Mouse (Mus musculus) duodenum, adult 2 months (tissue): ENCODE results near the gene Klk12. TPM values are rescaled to one million over a fixed set of nuclear protein-coding genes. Genes with fewer than 3 reads are reported as not detected.

Source experiments
- polyA plus RNA-seq: library from polyadenylated mRNA; depleted of rRNA; stranded (reverse); fragments of >200 nt; gene quantifications from 2 replicates; pipeline ENCODE4 v1.2.3, GENCODE M21; 2012; ENCODE audit warnings: low replicate concordance; rRNA removed

Klk12 gene
- not detected in 2 replicates for polyA plus RNA-seq

DNA sequence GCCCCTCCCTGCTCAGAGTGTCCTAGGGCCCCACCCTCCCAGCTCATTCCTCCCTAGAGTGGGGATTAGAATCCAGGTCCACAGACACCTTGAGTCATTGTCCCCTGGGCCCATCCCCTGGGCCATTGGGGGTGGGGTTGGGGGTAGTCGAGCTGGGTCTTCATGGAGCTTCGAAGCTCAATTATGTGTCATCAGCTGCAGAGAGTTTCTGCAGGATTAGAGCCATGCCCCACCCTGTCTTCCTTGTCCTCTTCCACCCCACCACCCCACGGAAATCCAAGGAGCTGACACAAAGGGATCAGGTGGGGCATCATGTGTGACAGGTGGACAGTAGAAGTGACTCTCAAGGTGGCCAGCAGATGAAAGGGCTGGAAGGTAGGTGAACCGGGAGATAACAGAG, at the start of gene Klk12:
Gene Klk12 (plus strand): TSS at position 301 of the 400 bp plus-strand sequence.

DNA sequence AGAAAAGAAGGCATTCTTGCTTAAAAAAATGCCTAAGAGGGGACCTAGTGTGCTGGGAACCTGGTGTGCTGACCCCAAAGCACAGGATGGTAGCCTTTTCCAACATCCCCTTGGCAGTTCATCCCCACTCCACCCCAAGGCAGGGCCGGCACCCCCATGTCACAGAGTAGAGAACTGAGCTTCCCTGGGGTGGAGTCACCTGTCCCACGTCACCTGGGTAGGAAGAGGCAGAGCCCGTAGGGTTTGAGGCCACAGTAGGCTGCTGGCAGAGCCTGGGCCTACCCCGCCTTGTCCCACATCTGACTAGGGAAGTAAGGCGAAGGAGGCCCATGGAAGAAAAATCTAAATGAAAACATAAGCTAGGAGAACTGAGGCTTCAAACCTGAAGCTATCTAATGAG, 5.7 kb downstream of the Klk12 start, which contains the start of gene Klk11:
Gene Klk11 (plus strand): TSS at position 241 of the 400 bp plus-strand sequence.

DNA sequence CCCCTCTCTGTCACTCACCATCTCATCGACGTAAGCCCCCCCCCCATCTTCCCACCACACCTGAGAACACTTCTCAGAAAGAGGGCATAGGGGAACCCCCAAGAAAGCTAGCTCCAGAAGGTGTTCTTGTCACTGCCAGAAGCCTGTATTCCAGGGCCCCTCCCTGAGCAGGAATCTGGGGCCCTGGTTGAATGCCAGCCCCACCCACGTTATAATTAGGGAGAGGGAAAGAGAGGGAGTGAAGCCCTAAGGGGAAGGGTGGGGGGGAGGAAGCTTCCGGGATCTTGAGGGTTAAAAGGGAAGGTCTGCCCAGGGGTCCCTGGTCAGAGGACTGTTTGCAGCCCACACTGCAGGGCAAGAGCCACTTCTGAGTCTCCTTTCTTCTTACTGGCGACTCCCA, 12.0 kb downstream of the Klk12 start, which contains the start of gene Klk10:
Gene Klk10 (plus strand): TSS at position 290 of the 400 bp plus-strand sequence.

DNA sequence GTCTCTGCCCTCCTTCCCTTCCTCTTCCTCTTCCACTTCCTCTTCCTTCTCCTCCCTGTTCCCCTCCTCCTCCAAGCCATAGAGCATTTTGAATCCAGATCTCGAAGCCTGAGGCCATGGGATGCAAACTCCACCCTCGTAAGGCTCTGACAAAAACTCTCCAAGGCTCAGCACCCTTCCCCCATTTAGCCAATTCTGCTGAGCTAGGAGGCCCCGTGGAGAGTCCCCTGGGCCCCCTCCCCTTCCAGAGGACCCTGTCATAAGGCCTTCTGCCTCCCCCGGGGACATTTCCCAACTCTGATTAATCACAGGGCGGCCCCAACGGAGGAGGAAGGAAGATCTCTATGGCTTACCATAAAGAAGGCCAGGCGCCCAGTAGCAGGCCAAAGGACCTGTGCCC, 22.9 kb downstream of the Klk12 start, which contains the start of gene Klk9:
Gene Klk9 (plus strand): TSS at position 301 of the 400 bp plus-strand sequence.

DNA sequence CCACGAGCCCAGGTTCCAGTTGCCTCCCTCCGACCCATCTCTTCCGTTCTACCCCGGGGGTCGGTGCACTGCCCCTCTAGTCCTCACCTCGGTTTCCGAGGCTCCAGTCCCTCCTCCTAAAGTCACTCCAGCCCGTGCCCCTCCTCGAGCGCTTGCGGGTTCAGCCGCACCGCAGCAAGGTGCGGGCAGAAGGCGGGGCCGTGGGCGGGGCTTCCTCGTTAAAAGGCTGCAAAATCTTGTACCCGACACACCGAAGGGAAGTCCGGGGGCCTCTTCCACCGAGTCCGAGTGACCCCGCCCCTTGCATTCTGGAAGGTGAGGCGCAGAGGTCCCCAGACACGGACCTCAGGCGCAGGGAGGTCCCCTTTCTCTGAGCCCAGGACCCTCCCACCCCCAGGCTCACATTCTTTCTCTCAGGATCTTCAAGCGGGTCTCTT, 28.7 kb downstream of the Klk12 start, which contains the start of gene Klk8:
Gene Klk8 (plus strand): TSS at position 245 of the 437 bp plus-strand sequence.

DNA sequence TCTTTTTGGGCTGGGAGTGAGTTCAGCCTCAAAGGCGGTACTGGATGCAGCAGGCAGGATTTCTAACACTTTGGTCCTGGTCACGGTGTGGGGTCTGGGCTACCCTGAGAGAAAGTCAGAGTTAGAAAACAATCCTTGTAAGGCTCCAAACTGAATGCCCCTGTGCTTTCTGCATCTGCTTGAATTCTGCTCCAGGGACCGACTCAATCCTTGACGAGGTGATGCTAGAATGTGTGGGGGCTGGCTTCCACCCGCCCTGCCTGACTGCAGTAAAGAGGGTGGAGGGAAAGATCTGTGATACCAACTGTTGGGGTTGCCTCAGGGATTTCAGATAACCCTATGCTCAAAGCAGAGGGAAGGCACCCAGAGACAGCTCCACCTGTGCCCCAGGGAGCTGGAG, 42.3 kb downstream of the Klk12 start, which contains the start of gene Klk7:
Gene Klk7 (plus strand): TSS at position 301 of the 400 bp plus-strand sequence.

Other genes with a start within 250 kb of the Klk12 start
- 1.4 and 3.5 TPM in 2 replicates for gene Cd33, start 224.5 kb upstream of the Klk12 start, polyA plus RNA-seq
- 0.15 TPM in 2 replicates for gene Zfp658, start 206.6 kb upstream of the Klk12 start, polyA plus RNA-seq
- gene Zfp719, start 189.3 kb upstream of the Klk12 start, polyA plus RNA-seq, result 0.14 and 0.43 TPM in 2 replicates
- 0.22 TPM in 1 of 2 replicates, not detected in the other for gene Zfp819, start 161.7 kb upstream of the Klk12 start, polyA plus RNA-seq
- 46.9 and 47.2 TPM in 2 replicates for gene Ceacam18, start 134.2 kb upstream of the Klk12 start, polyA plus RNA-seq
- gene Siglece, start 108.7 kb upstream of the Klk12 start, polyA plus RNA-seq, result 2.9 and 5.0 TPM in 2 replicates
- gene Ctu1, start 96.9 kb upstream of the Klk12 start, polyA plus RNA-seq, result 7.8 and 10.7 TPM in 2 replicates
- 0.08 and 0.09 TPM in 2 replicates for gene Klk14, start 78.5 kb upstream of the Klk12 start, polyA plus RNA-seq
- not detected in 2 replicates for gene Klk13, start 56.3 kb upstream of the Klk12 start, polyA plus RNA-seq
- gene Klk11, start 5.7 kb downstream of the Klk12 start, polyA plus RNA-seq, result 0.21 TPM in 1 of 2 replicates, not detected in the other
- gene Klk10, start 12.1 kb downstream of the Klk12 start, polyA plus RNA-seq, result 0.28 and 0.37 TPM in 2 replicates
- gene Klk9, start 23.0 kb downstream of the Klk12 start, polyA plus RNA-seq, result not detected in 2 replicates
- 1.2 and 2.8 TPM in 2 replicates for gene Klk8, start 28.7 kb downstream of the Klk12 start, polyA plus RNA-seq
- gene Klk7, start 42.4 kb downstream of the Klk12 start, polyA plus RNA-seq, result not detected in 2 replicates
- gene Klk6, start 55.6 kb downstream of the Klk12 start, polyA plus RNA-seq, result not detected in 2 replicates
- not detected in 2 replicates for gene Klk5, start 73.1 kb downstream of the Klk12 start, polyA plus RNA-seq
- gene Klk4, start 112.3 kb downstream of the Klk12 start, polyA plus RNA-seq, result not detected in 2 replicates
- gene Klk15, start 164.8 kb downstream of the Klk12 start, polyA plus RNA-seq, result not detected in 2 replicates
- gene Klk1b8, start 181.8 kb downstream of the Klk12 start, polyA plus RNA-seq, result not detected in 2 replicates
- gene Klk1b1, start 197.9 kb downstream of the Klk12 start, polyA plus RNA-seq, result not detected in 2 replicates
- gene Klk1b9, start 207.2 kb downstream of the Klk12 start, polyA plus RNA-seq, result not detected in 2 replicates
- gene Klk1b11, start 227.0 kb downstream of the Klk12 start, polyA plus RNA-seq, result 0.49 TPM in 1 of 2 replicates, not detected in the other
- gene Klk1b26, start 243.3 kb downstream of the Klk12 start, polyA plus RNA-seq, result not detected in 2 replicates